Mouse (Mus musculus): ENCODE data around the gene Yaf2. TPM values are rescaled to one million over a fixed set of nuclear protein-coding genes. Genes with fewer than 3 reads are reported as not detected.
"Not testable (repeated sequence)": the region's sequence is repeated elsewhere in the genome, so short reads cannot be mapped to it uniquely, and the experiment has no call there.

Yaf2 gene
- polyA plus RNA-seq, 1 experiment from 2014 or later = 70.4 TPM

DNA sequence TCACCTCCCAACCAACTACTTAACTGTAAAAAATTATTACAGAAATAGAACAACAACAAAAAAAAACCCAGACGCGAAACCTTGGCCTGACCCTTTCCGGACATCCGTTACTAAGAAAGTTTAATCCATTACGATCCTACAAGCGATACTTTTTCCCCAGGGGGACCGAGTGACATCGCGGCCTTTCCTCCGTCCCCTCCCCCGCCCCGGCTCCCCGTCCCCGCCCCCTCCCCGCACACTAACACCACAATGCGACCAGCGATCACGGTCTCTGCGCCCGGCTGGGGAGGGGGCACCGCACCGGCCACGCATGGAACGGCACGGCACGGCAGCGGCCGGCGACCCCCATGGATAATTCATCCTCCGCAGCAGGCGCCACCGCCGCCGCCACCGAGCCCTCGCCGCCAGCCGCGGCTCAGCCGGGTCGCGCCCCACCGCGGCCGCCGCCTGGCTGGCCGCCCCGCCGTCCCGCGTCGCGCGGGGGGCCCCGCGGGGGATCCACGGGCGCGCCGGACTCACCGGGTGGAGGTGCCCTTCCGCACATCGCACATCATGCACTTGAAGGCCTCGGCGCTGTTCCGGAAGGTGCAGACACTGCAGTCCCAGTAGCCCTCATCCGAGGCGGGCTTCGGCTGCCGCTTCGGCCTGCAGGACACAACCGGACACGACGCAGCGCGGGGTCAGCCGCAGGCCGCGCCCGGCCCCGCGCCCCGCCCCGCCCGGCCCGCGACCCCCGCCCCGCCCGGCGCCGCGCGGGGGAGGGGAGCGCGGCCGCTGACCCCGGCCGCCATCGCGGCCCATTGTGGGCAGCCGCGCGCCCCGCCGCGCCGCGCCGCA lies 696 bp downstream of the Yaf2 start:
- peak; percentile 60 for ATAC-seq (ENCODE audit: insufficient number of reproducible peaks, insufficient read depth, low FRiP score, low TSS enrichment, low read depth)
- peak overlapping the region; percentile 78 for H3K4me3 ChIP-seq (replicated peaks)
- peaks cover 5% of the 10 kb centered on the region; the same call in 1 of the 2 replicates for H3K4me1 ChIP-seq (replicated peaks)
- no peaks in the 10 kb centered on the region for H3K9me3 ChIP-seq
- H3K36me3 ChIP-seq = peaks cover 12% of the 10 kb centered on the region
- peak overlapping the region; percentile 69 for H3K4me2 ChIP-seq
- 0 out of 2 replicates have a peak, but pooled peaks cover 3% of the 10 kb centered on the region for H3K27me3 ChIP-seq
- WGBS = under 1% methylated on average over 76 of the region's 110 CpGs
- peak overlapping the region; percentile 84 for H3K27ac ChIP-seq
- peak overlapping the region; percentile 84 for H3K9ac ChIP-seq (replicated peaks)

DNA sequence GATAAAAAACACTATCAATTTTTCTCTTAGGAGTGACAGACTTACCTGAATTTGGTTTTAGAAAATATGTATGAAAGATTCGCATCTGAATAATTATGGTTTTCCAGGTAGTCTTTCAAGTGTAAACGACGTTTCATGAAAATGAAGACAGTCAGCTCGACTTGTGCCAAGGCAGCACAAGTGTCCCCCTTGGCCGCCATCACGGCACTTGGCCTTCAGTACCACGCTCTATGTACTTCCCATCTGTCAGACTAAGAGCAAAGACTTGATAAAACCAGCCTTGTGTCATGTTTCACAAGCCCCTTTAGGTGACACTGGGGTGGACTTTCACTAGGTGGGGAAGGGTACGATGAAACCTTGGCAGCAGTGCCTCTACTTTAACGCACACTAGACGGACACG lies 5.5 kb downstream of the Yaf2 start:
- H3K27me3 ChIP-seq = no peaks in the 10 kb centered on the region
- H3K9me3 ChIP-seq = no peaks in the 10 kb centered on the region
- H3K4me1 ChIP-seq (replicated peaks) = no peaks in the 10 kb centered on the region; the same call in none of the 2 replicates
- 87% methylated on average over 11 of the region's 11 CpGs for WGBS
- no peak overlapping the region for H3K4me2 ChIP-seq
- H3K4me3 ChIP-seq (replicated peaks) = no peak overlapping the region
- no peak overlapping the region for H3K9ac ChIP-seq (replicated peaks)
- no peak overlapping the region for H3K27ac ChIP-seq
- peaks cover 21% of the 10 kb centered on the region for H3K36me3 ChIP-seq
- no peak for ATAC-seq (ENCODE audit: insufficient number of reproducible peaks, insufficient read depth, low FRiP score, low TSS enrichment, low read depth)

DNA sequence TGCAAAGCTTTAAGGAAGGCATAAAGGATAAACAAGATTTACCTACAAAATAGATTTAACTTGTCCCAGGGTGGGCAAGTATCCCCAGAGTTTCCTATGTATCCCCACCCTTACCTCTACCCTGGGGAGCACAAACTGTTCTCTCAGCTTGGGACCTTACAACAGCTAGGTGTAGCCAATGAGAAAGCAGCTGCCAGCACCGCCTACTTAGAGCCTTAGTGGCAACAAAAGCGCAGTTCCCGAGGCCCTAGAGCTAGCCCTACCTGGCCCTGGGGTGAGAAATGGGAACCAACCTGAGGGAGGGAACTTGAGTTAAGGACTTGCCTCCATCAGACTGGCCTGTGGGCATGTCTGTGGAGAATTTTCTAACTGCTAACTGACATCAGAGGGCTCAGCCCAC lies 9.5 kb downstream of the Yaf2 start:
- Histone ChIP-seq H3K9ac (replicated peaks) (no peak overlapping the region), H3K27ac (no peak overlapping the region), H3K9me3 (no peaks in the 10 kb centered on the region), H3K4me2 (no peak overlapping the region), H3K4me3 (replicated peaks) (no peak overlapping the region), H3K27me3 (no peaks in the 10 kb centered on the region), H3K4me1 (replicated peaks) (peaks cover 10% of the 10 kb centered on the region), H3K36me3 (peaks cover 9% of the 10 kb centered on the region; the same call in 1 of the 2 replicates)
- no peak for ATAC-seq (ENCODE audit: insufficient number of reproducible peaks, insufficient read depth, low FRiP score, low TSS enrichment, low read depth)
- WGBS = 62% methylated on average over 3 of the region's 3 CpGs

DNA sequence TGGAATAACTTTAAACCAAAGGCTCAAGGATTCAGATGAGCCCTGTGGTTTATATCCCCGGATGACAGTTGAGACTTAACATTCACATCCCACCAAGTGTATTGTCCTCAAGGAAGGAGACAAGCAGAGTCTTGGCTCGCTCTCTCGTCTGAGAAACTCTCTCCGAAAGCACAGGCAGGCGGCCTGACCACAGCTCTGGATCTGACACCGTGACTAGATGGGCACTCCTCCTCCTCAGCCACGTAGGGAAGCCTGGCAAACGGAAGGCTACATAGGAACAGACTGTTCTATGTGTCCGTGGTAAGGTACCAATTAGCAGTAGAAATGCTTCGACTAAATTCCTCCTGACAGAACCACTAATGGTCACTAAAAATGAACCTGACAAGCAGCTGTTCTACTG lies 10.1 kb downstream of the Yaf2 start:
- no peak for ATAC-seq (ENCODE audit: insufficient number of reproducible peaks, insufficient read depth, low FRiP score, low TSS enrichment, low read depth)
- Histone ChIP-seq H3K9me3 (no peaks in the 10 kb centered on the region), H3K27me3 (no peaks in the 10 kb centered on the region), H3K27ac (no peak overlapping the region), H3K9ac (replicated peaks) (no peak overlapping the region), H3K36me3 (peaks cover 9% of the 10 kb centered on the region; the same call in 1 of the 2 replicates), H3K4me1 (replicated peaks) (peaks cover 10% of the 10 kb centered on the region), H3K4me3 (replicated peaks) (no peak overlapping the region), H3K4me2 (no peak overlapping the region)
- WGBS = 65% methylated on average over 10 of the region's 10 CpGs

DNA sequence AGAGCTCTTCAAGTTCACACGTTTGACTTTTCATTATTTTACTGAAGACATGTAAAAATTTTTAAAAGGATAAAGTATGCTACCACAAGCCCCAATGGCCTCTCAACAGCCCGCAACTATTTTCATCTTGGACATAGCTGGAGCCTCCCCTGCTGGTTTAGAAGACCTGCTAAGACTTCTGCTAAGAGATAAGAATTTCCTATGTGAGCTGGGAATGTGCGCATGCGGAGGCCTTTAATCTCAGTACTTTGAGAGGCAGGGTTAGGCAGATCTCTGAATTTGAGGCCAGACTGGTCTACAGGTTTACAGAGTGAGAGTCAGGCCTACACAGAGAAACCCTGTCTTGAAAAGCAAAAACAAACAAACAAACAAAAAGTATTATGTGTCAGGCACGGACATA lies 11.4 kb downstream of the Yaf2 start:
- 76% methylated on average over 5 of the region's 5 CpGs for WGBS
- Histone ChIP-seq H3K27me3 (no peaks in the 10 kb centered on the region), H3K9me3 (no peaks in the 10 kb centered on the region), H3K36me3 (peaks cover 9% of the 10 kb centered on the region; the same call in 1 of the 2 replicates), H3K4me3 (replicated peaks) (no peak overlapping the region), H3K27ac (no peak overlapping the region), H3K4me1 (replicated peaks) (peaks cover 10% of the 10 kb centered on the region), H3K4me2 (no peak overlapping the region), H3K9ac (replicated peaks) (no peak overlapping the region)
- ATAC-seq (ENCODE audit: insufficient number of reproducible peaks, insufficient read depth, low FRiP score, low TSS enrichment, low read depth) = no peak

DNA sequence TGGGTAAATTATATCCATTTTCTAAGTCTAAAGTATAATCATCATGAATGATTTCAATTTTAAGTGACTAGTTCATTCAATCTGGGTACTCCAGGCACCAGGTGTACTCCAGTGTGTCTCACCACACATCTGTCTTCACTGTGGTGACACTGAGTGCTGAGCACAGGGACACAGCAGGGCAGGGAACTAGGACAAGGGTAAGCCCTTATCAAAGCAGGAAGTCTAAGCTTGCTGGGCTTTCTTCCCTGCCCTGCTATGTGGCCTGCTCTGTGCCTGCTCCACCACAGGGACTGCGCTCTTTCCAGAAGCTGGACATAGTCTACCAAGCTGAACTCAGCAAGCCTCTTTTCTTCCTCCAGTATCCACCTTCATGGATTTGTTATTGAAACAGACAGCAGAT lies 18.0 kb downstream of the Yaf2 start:
- 95% methylated on average over 1 of the region's 1 CpGs for WGBS
- no peak overlapping the region for H3K9ac ChIP-seq (replicated peaks)
- no peaks in the 10 kb centered on the region for H3K27me3 ChIP-seq
- H3K4me2 ChIP-seq = no peak overlapping the region
- H3K4me1 ChIP-seq (replicated peaks) = no peaks in the 10 kb centered on the region
- 0 out of 2 replicates have a peak, but pooled peaks cover 4% of the 10 kb centered on the region for H3K36me3 ChIP-seq
- no peaks in the 10 kb centered on the region for H3K9me3 ChIP-seq
- H3K27ac ChIP-seq = no peak overlapping the region
- no peak for ATAC-seq (ENCODE audit: insufficient number of reproducible peaks, insufficient read depth, low FRiP score, low TSS enrichment, low read depth)
- no peak overlapping the region for H3K4me3 ChIP-seq (replicated peaks)

DNA sequence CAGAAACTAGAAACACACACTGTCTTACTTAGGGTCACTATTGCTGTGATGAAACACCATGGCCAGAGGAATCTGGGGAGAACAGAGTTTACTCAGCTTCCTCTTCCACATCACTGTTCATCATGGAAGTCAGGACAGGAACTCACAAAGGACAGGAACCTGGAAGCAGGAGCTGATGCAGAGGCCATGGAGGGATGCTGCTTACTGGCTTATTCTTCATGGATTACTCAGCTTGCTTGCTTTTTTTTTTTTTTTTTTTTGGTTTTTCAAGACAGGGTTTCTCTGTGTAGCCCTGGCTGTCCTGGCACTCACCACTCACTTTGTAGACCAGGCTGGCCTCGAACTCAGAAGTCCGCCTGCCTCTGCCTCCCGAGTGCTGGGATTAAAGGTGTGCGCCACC lies 26.4 kb downstream of the Yaf2 start:
- not testable (repeated sequence) for H3K4me2 ChIP-seq; ATAC-seq (ENCODE audit: insufficient number of reproducible peaks, insufficient read depth, low FRiP score, low TSS enrichment, low read depth); H3K4me1 ChIP-seq (replicated peaks); H3K9ac ChIP-seq (replicated peaks); H3K9me3 ChIP-seq; H3K4me3 ChIP-seq (replicated peaks); H3K27me3 ChIP-seq; H3K27ac ChIP-seq
- H3K36me3 ChIP-seq = peaks cover 12% of the 10 kb centered on the region
- 93% methylated on average over 4 of the region's 4 CpGs for WGBS

DNA sequence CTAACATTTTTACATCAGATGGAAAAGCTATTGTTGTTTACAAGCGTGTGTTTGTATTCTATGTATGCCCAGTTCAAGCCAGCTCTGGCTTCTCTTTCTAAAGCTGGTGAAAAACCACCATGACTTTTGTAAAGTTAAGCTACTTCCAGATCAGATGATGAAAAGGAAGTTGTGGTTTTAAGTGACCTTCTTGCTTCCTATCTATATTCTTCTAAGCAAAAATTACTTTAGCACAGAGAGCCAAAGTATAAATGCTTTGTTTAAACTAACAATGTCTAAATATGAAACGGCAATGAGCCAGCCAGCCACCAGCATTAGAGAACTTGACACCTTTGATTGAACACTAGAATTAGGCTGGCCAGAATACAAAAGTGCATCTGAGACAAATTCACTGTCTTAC lies 38.5 kb downstream of the Yaf2 start:
- Histone ChIP-seq H3K36me3 (peaks cover under 1% of the 10 kb centered on the region; the same call in 1 of the 2 replicates), H3K4me3 (replicated peaks) (no peak overlapping the region), H3K27ac (no peak overlapping the region), H3K4me2 (no peak overlapping the region), H3K4me1 (replicated peaks) (peaks cover 12% of the 10 kb centered on the region; the same call in 1 of the 2 replicates), H3K9me3 (no peaks in the 10 kb centered on the region), H3K9ac (replicated peaks) (no peak overlapping the region), H3K27me3 (no peaks in the 10 kb centered on the region)
- no peak for ATAC-seq (ENCODE audit: insufficient number of reproducible peaks, insufficient read depth, low FRiP score, low TSS enrichment, low read depth)
- 95% methylated on average over 2 of the region's 2 CpGs for WGBS

DNA sequence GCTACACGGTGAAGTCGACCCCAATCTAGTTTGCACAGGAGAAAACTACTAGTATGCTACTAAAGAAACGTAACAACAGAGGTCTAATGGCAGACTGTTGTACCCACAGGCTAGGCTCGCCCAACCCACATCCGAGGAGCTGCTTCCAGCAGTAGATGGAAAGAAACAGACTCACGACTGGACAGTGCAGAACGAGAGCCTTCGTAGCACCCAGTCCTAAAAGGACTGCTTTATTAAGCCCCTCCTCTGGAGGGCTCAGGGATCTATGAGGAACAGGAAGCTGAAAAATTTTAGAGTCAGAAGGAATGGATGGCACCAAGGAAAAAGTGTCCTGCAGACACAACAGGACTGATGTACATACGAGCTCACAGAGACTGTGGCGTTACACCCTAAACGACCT lies 42.3 kb downstream of the Yaf2 start:
- WGBS = 87% methylated on average over 11 of the region's 11 CpGs
- Histone ChIP-seq H3K4me2 (no peak overlapping the region), H3K27me3 (no peaks in the 10 kb centered on the region), H3K36me3 (peaks cover 8% of the 10 kb centered on the region), H3K4me3 (replicated peaks) (no peak overlapping the region), H3K4me1 (replicated peaks) (peaks cover 4% of the 10 kb centered on the region), H3K9ac (replicated peaks) (no peak overlapping the region), H3K9me3 (no peaks in the 10 kb centered on the region), H3K27ac (no peak overlapping the region)
- ATAC-seq (ENCODE audit: insufficient number of reproducible peaks, insufficient read depth, low FRiP score, low TSS enrichment, low read depth) = no peak

DNA sequence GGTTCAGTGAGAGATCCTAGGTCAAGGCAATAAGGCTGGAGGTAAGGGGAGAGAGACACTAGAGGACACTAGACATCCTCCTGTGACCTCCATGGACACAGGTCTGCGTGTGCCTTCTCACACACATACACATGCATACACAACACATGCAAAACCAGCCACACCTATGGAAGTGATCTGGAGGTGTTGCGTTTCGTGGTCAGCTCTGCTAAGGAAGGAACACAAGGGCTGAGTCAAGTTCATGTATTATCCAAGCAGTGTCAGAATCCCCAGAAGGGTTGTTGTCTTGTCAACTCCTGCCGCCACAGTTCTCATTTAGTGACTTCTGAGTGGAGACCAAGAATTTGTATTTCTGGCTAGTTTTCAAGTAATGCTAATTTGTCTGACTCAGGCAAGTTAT lies 48.4 kb downstream of the Yaf2 start:
- Histone ChIP-seq H3K27ac (no peak overlapping the region), H3K9me3 (no peaks in the 10 kb centered on the region), H3K4me2 (no peak overlapping the region), H3K4me3 (replicated peaks) (no peak overlapping the region), H3K36me3 (peaks cover 35% of the 10 kb centered on the region), H3K4me1 (replicated peaks) (peaks cover 3% of the 10 kb centered on the region; the same call in 1 of the 2 replicates), H3K9ac (replicated peaks) (no peak overlapping the region), H3K27me3 (no peaks in the 10 kb centered on the region)
- ATAC-seq (ENCODE audit: insufficient number of reproducible peaks, insufficient read depth, low FRiP score, low TSS enrichment, low read depth) = no peak
- 91% methylated on average over 4 of the region's 4 CpGs for WGBS

DNA sequence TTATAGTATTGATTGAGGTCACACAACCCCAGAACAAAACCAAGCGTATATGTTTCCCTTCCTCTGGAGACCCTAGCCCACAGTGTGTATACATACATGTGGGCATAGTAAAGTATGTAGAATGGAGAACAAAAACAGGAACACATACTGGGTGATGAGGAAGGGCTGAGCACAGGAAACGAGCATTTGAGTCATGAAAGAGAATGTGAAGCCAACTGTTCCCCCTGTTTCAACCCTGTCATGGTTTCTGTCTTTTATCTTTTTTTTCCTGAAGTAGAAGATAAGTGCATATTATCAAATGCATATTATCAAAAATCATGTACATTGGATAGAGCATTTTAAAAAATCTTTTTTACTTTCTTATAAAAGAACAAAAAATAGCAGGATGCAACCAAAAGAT lies 49.1 kb downstream of the Yaf2 start:
- H3K36me3 ChIP-seq = peaks cover 38% of the 10 kb centered on the region
- 69% methylated on average over 2 of the region's 2 CpGs for WGBS

More for the DNA sequence above, 49.1 kb downstream of the Yaf2 start:
- Histone ChIP-seq H3K9ac (replicated peaks) (no peak overlapping the region), H3K27ac (no peak overlapping the region), H3K27me3 (no peaks in the 10 kb centered on the region), H3K9me3 (no peaks in the 10 kb centered on the region), H3K4me3 (replicated peaks) (no peak overlapping the region), H3K4me1 (replicated peaks) (peaks cover 3% of the 10 kb centered on the region; the same call in 1 of the 2 replicates), H3K4me2 (no peak overlapping the region)
- no peak for ATAC-seq (ENCODE audit: insufficient number of reproducible peaks, insufficient read depth, low FRiP score, low TSS enrichment, low read depth)

Data from limb, embryonic 12.5 days (tissue).